In the genomic region with DNA sequence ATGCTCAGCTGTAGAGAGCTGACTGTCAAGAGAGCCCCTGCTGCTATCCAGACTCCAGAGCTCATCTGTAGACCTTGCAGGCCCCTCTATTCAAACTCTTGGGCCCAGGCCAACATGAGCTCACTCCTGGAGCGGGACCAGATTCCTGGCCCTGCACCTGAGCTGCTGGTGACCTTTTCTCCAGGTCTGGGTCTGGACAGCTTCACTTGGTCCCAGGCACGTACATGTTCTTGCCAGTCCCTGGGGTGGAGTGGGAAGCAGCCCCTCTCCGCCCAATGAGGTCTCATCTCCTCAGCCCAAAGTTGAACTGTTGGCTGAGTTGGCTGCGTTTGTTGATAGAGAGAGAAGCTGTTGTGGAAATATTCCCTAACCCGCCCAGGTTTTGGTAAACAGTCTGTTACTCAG, we compare ENCODE assay signal across 8 mouse cellular contexts. TPM values are rescaled to one million over a fixed set of nuclear protein-coding genes. Genes with fewer than 3 reads are reported as not detected.
DNase-seq lines count a peak whose midpoint lies in the region; ATAC-seq lines count a peak whose summit lies in the region.

No protein-coding gene starts in this region.

- WGBS in hindbrain, embryonic 10.5 days = 88% methylated on average over 5 of the region's 5 CpGs
- WGBS in hindbrain, embryonic 11.5 days = 79% methylated on average over 5 of the region's 5 CpGs

- peaks cover 12% of the 10 kb centered on the region for H3K27me3 ChIP-seq in hindbrain, embryonic 10.5 days (ENCODE audit: insufficient read depth, poor library complexity, severe bottlenecking)
- H3K27me3 ChIP-seq in hindbrain, embryonic 11.5 days (ENCODE audit: control insufficient read depth, insufficient read depth, low read length) = no peaks in the 10 kb centered on the region

- no peaks in the 10 kb centered on the region for H3K9me3 ChIP-seq in hindbrain, embryonic 10.5 days
- no peaks in the 10 kb centered on the region for H3K9me3 ChIP-seq in hindbrain, embryonic 11.5 days (ENCODE audit: control insufficient read depth, low read length)

- no peak overlapping the region for H3K4me3 ChIP-seq in hindbrain, embryonic 10.5 days
- no peak overlapping the region for H3K4me3 ChIP-seq in hindbrain, embryonic 11.5 days (ENCODE audit: low read depth, low read length)

- peaks cover 88% of the 10 kb centered on the region for H3K4me1 ChIP-seq in hindbrain, embryonic 10.5 days (replicated peaks)
- H3K4me1 ChIP-seq in hindbrain, embryonic 11.5 days (replicated peaks; ENCODE audit: control insufficient read depth, insufficient read depth, low read length) = peaks cover 13% of the 10 kb centered on the region

- no peak for ATAC-seq in hindbrain, embryonic 11.5 days (ENCODE audit: low FRiP score)

- no peak for DNase-seq in hindbrain, embryonic 10.5 days (ENCODE audit: low spot score)
- DNase-seq in hindbrain, embryonic 11.5 days (ENCODE audit: low spot score) = no peak
- peak; percentile 56 to 68 for DNase-seq in adrenal gland, postnatal 36 days
- DNase-seq in heart, adult 18-20 months = peak; percentile 81 to 88
- DNase-seq in kidney, adult 9 months = peak; percentile 53
- peak; percentile 66 for DNase-seq in ovary, postnatal 14 days (ENCODE audit: low spot score)
- no peak for DNase-seq in thymus, adult 18-20 months
- DNase-seq in thymus, postnatal 25 days = no peak

- H3K27ac ChIP-seq in hindbrain, embryonic 10.5 days = peak overlapping the region; percentile 70; the same call in 1 of the 2 replicates
- H3K27ac ChIP-seq in hindbrain, embryonic 11.5 days (ENCODE audit: low read depth, low read length) = no peak overlapping the region

- no peak overlapping the region for H3K9ac ChIP-seq in hindbrain, embryonic 11.5 days (ENCODE audit: low read depth, low read length)

- 0 out of 2 replicates have a peak, but pooled peaks cover 5% of the 10 kb centered on the region for H3K36me3 ChIP-seq in hindbrain, embryonic 10.5 days
- no peaks in the 10 kb centered on the region for H3K36me3 ChIP-seq in hindbrain, embryonic 11.5 days (ENCODE audit: control insufficient read depth, insufficient read depth, low read length)

- no peak overlapping the region for H3K4me2 ChIP-seq in hindbrain, embryonic 11.5 days (replicated peaks; ENCODE audit: low read depth, low read length)

RNA-seq across cellular contexts. Expression of a gene that starts 45.3 kb away (rescaled TPM):
- polyA plus RNA-seq in hindbrain, embryonic 10.5 days (2016; fragmentation: Nextera tagmentation; extraction: Ambion mirVana) = 72.2 and 74.1 TPM in 2 replicates
- polyA plus RNA-seq in hindbrain, embryonic 11.5 days (2014; fragmentation: Nextera tagmentation; extraction: Ambion mirVana) = 83.2 and 84.5 TPM in 2 replicates
- 100 to 1,000 TPM; 151 to 216 TPM for total RNA-seq in adrenal gland, postnatal 36 days (2021)
- 100 to 1,000 TPM; 327 to 375 TPM for total RNA-seq in heart, adult 18-20 months (2021)

Comparison
In these comparisons a context has a peak if more than half of its experiments do, and no peak if none do; other contexts are left out.
1. DNase-seq: peak in adrenal gland, postnatal 36 days (2 of 2), heart, adult 18-20 months (2 of 2), kidney, adult 9 months (single experiment) and ovary, postnatal 14 days (single experiment); none in hindbrain, embryonic 10.5 days (single experiment), hindbrain, embryonic 11.5 days (single experiment), thymus, adult 18-20 months (0 of 2) and thymus, postnatal 25 days (single experiment).